Mouse (Mus musculus) erythroblast, embryonic 14.5 days (primary cell): ENCODE data around the gene Lmna.

Experiments
- GATA1 ChIP-seq: IDR thresholded peaks from 2 replicates; pipeline ENCODE4 v1.6.1; 2012; ENCODE audit warnings: low read length, inconsistent platforms, mixed read lengths
- TAL1 ChIP-seq: IDR thresholded peaks from 3 replicates; pipeline ENCODE4 v1.6.1; 2012; ENCODE audit warnings: low read length, inconsistent platforms, mixed read lengths

DNA sequence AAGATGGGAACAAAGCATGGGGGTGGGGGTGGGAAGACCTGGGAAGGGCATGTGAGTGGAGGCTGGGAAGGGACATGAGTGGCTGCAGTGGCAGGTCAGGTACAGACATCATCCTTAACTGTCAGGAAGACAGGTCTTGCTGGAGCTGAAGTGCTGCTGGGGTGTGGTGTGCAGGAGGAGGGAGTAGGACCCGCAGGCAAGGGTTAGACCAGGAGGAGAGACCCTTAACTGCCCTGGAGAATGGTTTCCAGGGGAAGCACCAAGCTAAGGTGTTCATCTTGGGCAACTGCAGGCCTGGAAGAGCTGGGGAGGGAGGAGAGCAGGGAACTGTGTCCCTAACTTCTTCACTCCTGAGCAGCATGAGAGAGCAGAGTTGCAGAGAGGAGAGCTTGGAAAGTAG lies 22.4 kb downstream of the Lmna start:
- TF ChIP-seq GATA1 (no peak), TAL1 (no peak)
